Comparison of ENCODE assay signal across 17 mouse cellular contexts in genomic region chr1:171278436-171278835, GRCm38 (mm10). TPM values are rescaled to one million over a fixed set of nuclear protein-coding genes. Genes with fewer than 3 reads are reported as not detected.
A peak's percentile ranks its signal among the peaks of the same experiment; 100 is the strongest.
DNase-seq lines count a peak whose midpoint lies in the region; ATAC-seq and TF ChIP-seq lines count a peak whose summit lies in the region.
"Had no signal": no experiment of that assay in that cellular context is flagged by ENCODE, and none has a peak within 500 bp of the region (broad histone marks: within the 10 kb centered on the region; RNA-seq: fewer than 3 reads in every experiment).

No protein-coding gene starts in this region.

- H3K36me3 ChIP-seq in erythroblast, embryonic 14.5 days (ENCODE audit: control insufficient read depth), result peaks cover 87% of the 10 kb centered on the region
- H3K36me3 ChIP-seq in kidney, adult 2 months (ENCODE audit: control insufficient read depth, insufficient read depth, low read length), result no peaks in the 10 kb centered on the region
- H3K36me3 ChIP-seq in liver, embryonic 12.5 days, result peaks cover 81% of the 10 kb centered on the region
- H3K36me3 ChIP-seq in liver, embryonic 16.5 days (ENCODE audit: control insufficient read depth, insufficient read depth), result peaks cover 65% of the 10 kb centered on the region

- peak overlapping the region; percentile 85 for H3K4me3 ChIP-seq in erythroblast, embryonic 14.5 days (replicated peaks)
- H3K4me3 ChIP-seq in kidney, adult 2 months (ENCODE audit: insufficient read depth, low read depth, low read length), result no peak overlapping the region
- H3K4me3 ChIP-seq in liver, embryonic 12.5 days, result peak overlapping the region; percentile 78
- peak overlapping the region; percentile 87 for H3K4me3 ChIP-seq in liver, embryonic 16.5 days (ENCODE audit: low read depth, low read length)
- H3K4me3 ChIP-seq: embryonic facial prominence, embryonic 15.5 days; heart, adult 2 months; limb, embryonic 12.5 days; lung, embryonic 15.5 days; midbrain, embryonic 13.5 days; neural tube, embryonic 12.5 days had no signal

- H3K4me2 ChIP-seq in liver, embryonic 12.5 days, result peak overlapping the region; percentile 89
- peak overlapping the region; percentile 63 for H3K4me2 ChIP-seq in liver, embryonic 16.5 days (ENCODE audit: low read depth, low read length)
- H3K4me2 ChIP-seq: embryonic facial prominence, embryonic 15.5 days; lung, embryonic 15.5 days had no signal

- ATAC-seq in erythroblast, adult 5-6 weeks (replicated peaks; ENCODE audit: low FRiP score, poor library complexity, severe bottlenecking), result no peak
- no peak for ATAC-seq in liver, embryonic 12.5 days
- ATAC-seq in liver, embryonic 16.5 days (ENCODE audit: low read depth), result no peak
- ATAC-seq: midbrain, embryonic 13.5 days had no signal

- peaks cover 72% of the 10 kb centered on the region for H3K4me1 ChIP-seq in erythroblast, embryonic 14.5 days (ENCODE audit: control insufficient read depth)
- H3K4me1 ChIP-seq in kidney, adult 2 months (ENCODE audit: control insufficient read depth, insufficient read depth, low read length), result peaks cover 5% of the 10 kb centered on the region; the same call in 1 of the 2 replicates
- H3K4me1 ChIP-seq in liver, embryonic 12.5 days, result peaks cover 64% of the 10 kb centered on the region
- peaks cover 46% of the 10 kb centered on the region for H3K4me1 ChIP-seq in liver, embryonic 16.5 days (ENCODE audit: control insufficient read depth, low read depth, low read length)

- no peaks in the 10 kb centered on the region for H3K9me3 ChIP-seq in erythroblast, embryonic 14.5 days (ENCODE audit: control insufficient read depth, low read length)
- H3K9me3 ChIP-seq in liver, embryonic 12.5 days (replicated peaks), result no peaks in the 10 kb centered on the region
- H3K9me3 ChIP-seq in liver, embryonic 16.5 days (replicated peaks; ENCODE audit: control insufficient read depth, low read length), result no peaks in the 10 kb centered on the region
- H3K9me3 ChIP-seq: embryonic facial prominence, embryonic 15.5 days; forebrain, embryonic 12.5 days; limb, embryonic 12.5 days; lung, embryonic 15.5 days; midbrain, embryonic 13.5 days; neural tube, embryonic 12.5 days had no signal

- H3K27me3 ChIP-seq in erythroblast, embryonic 14.5 days (ENCODE audit: control insufficient read depth), result no peaks in the 10 kb centered on the region
- H3K27me3 ChIP-seq in kidney, adult 2 months (replicated peaks; ENCODE audit: control insufficient read depth, insufficient read depth, low read length), result no peaks in the 10 kb centered on the region
- no peaks in the 10 kb centered on the region for H3K27me3 ChIP-seq in liver, embryonic 12.5 days (replicated peaks)
- no peaks in the 10 kb centered on the region for H3K27me3 ChIP-seq in liver, embryonic 16.5 days (ENCODE audit: control insufficient read depth, insufficient read depth, low read depth, low read length)
- H3K27me3 ChIP-seq: embryonic facial prominence, embryonic 15.5 days; forebrain, embryonic 12.5 days; limb, embryonic 12.5 days; lung, embryonic 15.5 days; midbrain, embryonic 13.5 days; neural tube, embryonic 12.5 days had no signal

- H3K27ac ChIP-seq in kidney, adult 2 months (ENCODE audit: insufficient read depth, low read depth, low read length), result no peak overlapping the region
- H3K27ac ChIP-seq in liver, embryonic 12.5 days, result peak overlapping the region; percentile 99
- H3K27ac ChIP-seq in liver, embryonic 16.5 days (ENCODE audit: low read length), result peak overlapping the region; percentile 57
- H3K27ac ChIP-seq: embryonic facial prominence, embryonic 15.5 days; forebrain, embryonic 12.5 days; heart, adult 2 months; limb, embryonic 12.5 days; lung, embryonic 15.5 days; midbrain, embryonic 13.5 days; neural tube, embryonic 12.5 days had no signal

- no peak for TF ChIP-seq CTCF in kidney, adult 2 months (conservative IDR thresholded peaks at IDR 0.05; ENCODE audit: insufficient read depth, insufficient read length, low read depth, low read length)

- peak; percentile 3 for DNase-seq in kidney, postnatal 10 days
- no peak for DNase-seq in kidney, adult 2 months
- no peak for DNase-seq in left cerebral cortex, adult 11 months (ENCODE audit: low spot score)
- DNase-seq: B cell, adult 2 months; cerebellum, postnatal 36 days; spleen, adult 18-20 months had no signal

- H3K9ac ChIP-seq in liver, embryonic 12.5 days, result peak overlapping the region; percentile 95
- peak overlapping the region; percentile 94 for H3K9ac ChIP-seq in liver, embryonic 16.5 days (ENCODE audit: low read depth, low read length)
- H3K9ac ChIP-seq: embryonic facial prominence, embryonic 15.5 days; forebrain, embryonic 12.5 days; lung, embryonic 15.5 days; neural tube, embryonic 12.5 days had no signal

- WGBS in kidney, adult 2 months, result 92% methylated on average over 8 of the region's 8 CpGs
- 93% methylated on average over 8 of the region's 8 CpGs for WGBS in liver, embryonic 12.5 days (ENCODE audit: insufficient replicate concordance)
- WGBS in liver, embryonic 16.5 days (ENCODE audit: insufficient replicate concordance), result 95% methylated on average over 8 of the region's 8 CpGs

- no peak for TF ChIP-seq POLR2A in kidney, adult 2 months (IDR thresholded peaks at IDR 0.05; ENCODE audit: low read depth, low read length)

RNA-seq across cellular contexts. Expression of gene Ppox, which starts 2.5 kb away (rescaled TPM):
- polyA plus RNA-seq in erythroblast, embryonic 14.5 days (2012), result 89.9 and 167 TPM in 2 replicates
- 416 and 462 TPM in 2 replicates for total RNA-seq in erythroblast, adult 5-6 weeks (2015; ENCODE audit: low replicate concordance)
- 506 and 765 TPM in 2 replicates for total RNA-seq in erythroblast, adult 5-6 weeks (2017; ENCODE audit: low replicate concordance)
- polyA plus RNA-seq in kidney, adult 2 months (2012; rRNA removed), result 51.5 and 63.2 TPM in 2 replicates
- polyA plus RNA-seq in liver, embryonic 12.5 days (2016; fragmentation: Nextera tagmentation; extraction: Ambion mirVana), result 199 and 207 TPM in 2 replicates
- 205 and 206 TPM in 2 replicates for polyA plus RNA-seq in liver, embryonic 16.5 days (2015; fragmentation: Nextera tagmentation; extraction: Ambion mirVana)

RNA-seq across cellular contexts. Expression of gene B4galt3, which starts 8.3 kb away (rescaled TPM):
- 11.1 and 11.6 TPM in 2 replicates for polyA plus RNA-seq in erythroblast, embryonic 14.5 days (2012)
- total RNA-seq in erythroblast, adult 5-6 weeks (2015; ENCODE audit: low replicate concordance), result 8.1 and 11.3 TPM in 2 replicates
- 7.7 and 29.1 TPM in 2 replicates for total RNA-seq in erythroblast, adult 5-6 weeks (2017; ENCODE audit: low replicate concordance)
- 58.9 and 67.7 TPM in 2 replicates for polyA plus RNA-seq in kidney, adult 2 months (2012; rRNA removed)
- 29.9 and 35.8 TPM in 2 replicates for polyA plus RNA-seq in liver, embryonic 12.5 days (2016; fragmentation: Nextera tagmentation; extraction: Ambion mirVana)
- 22.6 and 23.2 TPM in 2 replicates for polyA plus RNA-seq in liver, embryonic 16.5 days (2015; fragmentation: Nextera tagmentation; extraction: Ambion mirVana)

RNA-seq across cellular contexts. Expression of gene Usp21, which starts 9.4 kb away (rescaled TPM):
- 8.4 and 13.0 TPM in 2 replicates for polyA plus RNA-seq in erythroblast, embryonic 14.5 days (2012)
- 9.6 and 12.1 TPM in 2 replicates for total RNA-seq in erythroblast, adult 5-6 weeks (2015; ENCODE audit: low replicate concordance)
- 9.4 and 13.9 TPM in 2 replicates for total RNA-seq in erythroblast, adult 5-6 weeks (2017; ENCODE audit: low replicate concordance)
- polyA plus RNA-seq in kidney, adult 2 months (2012; rRNA removed), result 47.8 and 53.4 TPM in 2 replicates
- 36.2 and 38.6 TPM in 2 replicates for polyA plus RNA-seq in liver, embryonic 12.5 days (2016; fragmentation: Nextera tagmentation; extraction: Ambion mirVana)
- 23.1 and 25.3 TPM in 2 replicates for polyA plus RNA-seq in liver, embryonic 16.5 days (2015; fragmentation: Nextera tagmentation; extraction: Ambion mirVana)

RNA-seq across cellular contexts. Expression of gene Ufc1, which starts 16.4 kb away (rescaled TPM):
- polyA plus RNA-seq in erythroblast, embryonic 14.5 days (2012), result 3.9 and 4.8 TPM in 2 replicates
- 23.4 and 28.6 TPM in 2 replicates for total RNA-seq in erythroblast, adult 5-6 weeks (2015; ENCODE audit: low replicate concordance)
- total RNA-seq in erythroblast, adult 5-6 weeks (2017; ENCODE audit: low replicate concordance), result 13.9 and 19.3 TPM in 2 replicates
- 43.1 and 59.5 TPM in 2 replicates for polyA plus RNA-seq in kidney, adult 2 months (2012; rRNA removed)
- polyA plus RNA-seq in liver, embryonic 12.5 days (2016; fragmentation: Nextera tagmentation; extraction: Ambion mirVana), result 55.9 and 58.3 TPM in 2 replicates
- polyA plus RNA-seq in liver, embryonic 16.5 days (2015; fragmentation: Nextera tagmentation; extraction: Ambion mirVana), result 40.3 and 45.2 TPM in 2 replicates

RNA-seq across cellular contexts. Expression of gene Ndufs2, which starts 27.2 kb away (rescaled TPM):
- 7.0 and 7.5 TPM in 2 replicates for polyA plus RNA-seq in erythroblast, embryonic 14.5 days (2012)
- total RNA-seq in erythroblast, adult 5-6 weeks (2015; ENCODE audit: low replicate concordance), result 62.9 and 78.4 TPM in 2 replicates
- 48.0 and 62.1 TPM in 2 replicates for total RNA-seq in erythroblast, adult 5-6 weeks (2017; ENCODE audit: low replicate concordance)
- 374 and 559 TPM in 2 replicates for polyA plus RNA-seq in kidney, adult 2 months (2012; rRNA removed)
- polyA plus RNA-seq in liver, embryonic 12.5 days (2016; fragmentation: Nextera tagmentation; extraction: Ambion mirVana), result 160 and 167 TPM in 2 replicates
- 138 and 143 TPM in 2 replicates for polyA plus RNA-seq in liver, embryonic 16.5 days (2015; fragmentation: Nextera tagmentation; extraction: Ambion mirVana)
